ENCODE assay signal across 8 mouse cellular contexts in genomic region chr8:70540013-70540506, GRCm38 (mm10). TPM values are rescaled to one million over a fixed set of nuclear protein-coding genes. Genes with fewer than 3 reads are reported as not detected.
DNase-seq lines count a peak whose midpoint lies in the region; ATAC-seq lines count a peak whose summit lies in the region.

No protein-coding gene starts in this region.

- H3K4me2 ChIP-seq in kidney, embryonic 15.5 days, result peak overlapping the region; percentile 84
- H3K4me2 ChIP-seq in embryonic facial prominence, embryonic 11.5 days (ENCODE audit: low read depth, low read length), result peak overlapping the region; percentile 72
- H3K4me2 ChIP-seq in hindbrain, embryonic 15.5 days, result peak overlapping the region; percentile 91
- peak overlapping the region; percentile 80 for H3K4me2 ChIP-seq in midbrain, embryonic 13.5 days (replicated peaks)

- no peaks in the 10 kb centered on the region for H3K9me3 ChIP-seq in kidney, embryonic 15.5 days (replicated peaks)
- no peaks in the 10 kb centered on the region for H3K9me3 ChIP-seq in embryonic facial prominence, embryonic 11.5 days (replicated peaks; ENCODE audit: control insufficient read depth, low read length)
- H3K9me3 ChIP-seq in hindbrain, embryonic 15.5 days, result no peaks in the 10 kb centered on the region
- H3K9me3 ChIP-seq in midbrain, embryonic 13.5 days, result no peaks in the 10 kb centered on the region

- 13% methylated on average over 4 of the region's 4 CpGs for WGBS in kidney, embryonic 15.5 days
- WGBS in embryonic facial prominence, embryonic 11.5 days, result 11% methylated on average over 4 of the region's 4 CpGs
- 11% methylated on average over 4 of the region's 4 CpGs for WGBS in hindbrain, embryonic 15.5 days
- 12% methylated on average over 4 of the region's 4 CpGs for WGBS in midbrain, embryonic 13.5 days

- H3K4me3 ChIP-seq in kidney, embryonic 15.5 days (replicated peaks), result peak overlapping the region; percentile 65
- peak overlapping the region; percentile 58 for H3K4me3 ChIP-seq in embryonic facial prominence, embryonic 11.5 days (ENCODE audit: low read depth, low read length)
- peak overlapping the region; percentile 78 for H3K4me3 ChIP-seq in hindbrain, embryonic 15.5 days
- H3K4me3 ChIP-seq in midbrain, embryonic 13.5 days (replicated peaks), result peak overlapping the region; percentile 84

- no peak for DNase-seq in kidney, adult 18-20 months
- DNase-seq in embryonic facial prominence, embryonic 11.5 days (ENCODE audit: low spot score), result no peak
- DNase-seq in gastrocnemius, postnatal 10 days, result no peak
- DNase-seq in gastrocnemius, adult 18-20 months (ENCODE audit: low spot score), result no peak
- DNase-seq in gastrocnemius, postnatal 36 days, result no peak

- H3K27me3 ChIP-seq in kidney, embryonic 15.5 days, result no peaks in the 10 kb centered on the region
- H3K27me3 ChIP-seq in embryonic facial prominence, embryonic 11.5 days (ENCODE audit: control insufficient read depth, insufficient read depth, low read length), result no peaks in the 10 kb centered on the region
- H3K27me3 ChIP-seq in hindbrain, embryonic 15.5 days, result no peaks in the 10 kb centered on the region
- no peaks in the 10 kb centered on the region for H3K27me3 ChIP-seq in midbrain, embryonic 13.5 days

- peak overlapping the region; percentile 99 for H3K27ac ChIP-seq in kidney, embryonic 15.5 days
- H3K27ac ChIP-seq in embryonic facial prominence, embryonic 11.5 days (replicated peaks; ENCODE audit: low read depth, low read length), result no peak overlapping the region
- peak overlapping the region; percentile 96 for H3K27ac ChIP-seq in hindbrain, embryonic 15.5 days (replicated peaks)
- H3K27ac ChIP-seq in midbrain, embryonic 13.5 days, result peak overlapping the region; percentile 91

- H3K9ac ChIP-seq in kidney, embryonic 15.5 days, result peak overlapping the region; percentile 70
- peak overlapping the region; percentile 62 for H3K9ac ChIP-seq in embryonic facial prominence, embryonic 11.5 days (replicated peaks; ENCODE audit: low read length)
- peak overlapping the region; percentile 79 for H3K9ac ChIP-seq in hindbrain, embryonic 15.5 days
- H3K9ac ChIP-seq in midbrain, embryonic 13.5 days (replicated peaks), result peak overlapping the region; percentile 88

- H3K4me1 ChIP-seq in kidney, embryonic 15.5 days, result peaks cover 43% of the 10 kb centered on the region
- peaks cover 10% of the 10 kb centered on the region for H3K4me1 ChIP-seq in embryonic facial prominence, embryonic 11.5 days (ENCODE audit: control insufficient read depth, insufficient read depth, low read length)
- H3K4me1 ChIP-seq in hindbrain, embryonic 15.5 days (replicated peaks), result peaks cover 46% of the 10 kb centered on the region
- peaks cover 41% of the 10 kb centered on the region for H3K4me1 ChIP-seq in midbrain, embryonic 13.5 days (replicated peaks)

- intact Hi-C loops in gastrocnemius, postnatal 36 days (cut with DNase I), result no loop called here

- H3K36me3 ChIP-seq in kidney, embryonic 15.5 days, result peaks cover 22% of the 10 kb centered on the region
- H3K36me3 ChIP-seq in embryonic facial prominence, embryonic 11.5 days (replicated peaks; ENCODE audit: control insufficient read depth, insufficient read depth, low read depth, low read length), result peaks cover 6% of the 10 kb centered on the region; the same call in 1 of the 2 replicates
- H3K36me3 ChIP-seq in hindbrain, embryonic 15.5 days, result peaks cover 13% of the 10 kb centered on the region; the same call in 1 of the 2 replicates
- peaks cover 20% of the 10 kb centered on the region for H3K36me3 ChIP-seq in midbrain, embryonic 13.5 days

- no peak for ATAC-seq in kidney, embryonic 15.5 days (replicated peaks; ENCODE audit: low FRiP score)
- ATAC-seq in embryonic facial prominence, embryonic 11.5 days (replicated peaks; ENCODE audit: insufficient number of reproducible peaks, low FRiP score, low TSS enrichment, low read depth), result no peak
- ATAC-seq in hindbrain, embryonic 15.5 days (ENCODE audit: low FRiP score, low read depth), result no peak; the same call in 1 of the 2 replicates
- ATAC-seq in midbrain, embryonic 13.5 days, result no peak

RNA-seq across cellular contexts. Expression of gene Ell, which starts 0.8 kb away (rescaled TPM):
- 20.3 and 23.8 TPM in 2 replicates for polyA plus RNA-seq in kidney, embryonic 15.5 days (2015; fragmentation: Nextera tagmentation; extraction: Ambion mirVana)
- 15.3 and 16.1 TPM in 2 replicates for polyA plus RNA-seq in embryonic facial prominence, embryonic 11.5 days (2014; fragmentation: Nextera tagmentation; extraction: Ambion mirVana)
- polyA plus RNA-seq in hindbrain, embryonic 15.5 days (2015; fragmentation: Nextera tagmentation; extraction: Ambion mirVana), result 15.1 and 20.9 TPM in 2 replicates
- 17.8 and 18.0 TPM in 2 replicates for polyA plus RNA-seq in midbrain, embryonic 13.5 days (2015; fragmentation: Nextera tagmentation; extraction: Ambion mirVana)
- 10 to 100 TPM; 12.7 to 19.8 TPM for total RNA-seq in gastrocnemius, postnatal 10 days (2021)
- 10 to 100 TPM; 12.5 to 21.8 TPM for total RNA-seq in gastrocnemius, adult 18-20 months (2021)
- 10 to 100 TPM in 1 of 2 experiments, 1 to 10 TPM in 1; 9.6 to 10.5 TPM for total RNA-seq in gastrocnemius, postnatal 36 days (2021)

RNA-seq across cellular contexts. Expression of gene Kxd1, which starts 12.3 kb away (rescaled TPM):
- 58.5 and 64.5 TPM in 2 replicates for polyA plus RNA-seq in kidney, embryonic 15.5 days (2015; fragmentation: Nextera tagmentation; extraction: Ambion mirVana)
- 47.4 and 49.9 TPM in 2 replicates for polyA plus RNA-seq in embryonic facial prominence, embryonic 11.5 days (2014; fragmentation: Nextera tagmentation; extraction: Ambion mirVana)
- 48.5 and 49.0 TPM in 2 replicates for polyA plus RNA-seq in hindbrain, embryonic 15.5 days (2015; fragmentation: Nextera tagmentation; extraction: Ambion mirVana)
- 44.5 and 48.1 TPM in 2 replicates for polyA plus RNA-seq in midbrain, embryonic 13.5 days (2015; fragmentation: Nextera tagmentation; extraction: Ambion mirVana)
- 10 to 100 TPM; 57.8 to 61.0 TPM for total RNA-seq in gastrocnemius, postnatal 10 days (2021)
- 10 to 100 TPM; 76.3 to 80.6 TPM for total RNA-seq in gastrocnemius, adult 18-20 months (2021)
- 10 to 100 TPM; 67.7 to 74.7 TPM for total RNA-seq in gastrocnemius, postnatal 36 days (2021)

RNA-seq across cellular contexts. Expression of gene Fkbp8, which starts 12.5 kb away (rescaled TPM):
- polyA plus RNA-seq in kidney, embryonic 15.5 days (2015; fragmentation: Nextera tagmentation; extraction: Ambion mirVana), result 295 and 322 TPM in 2 replicates
- 175 and 196 TPM in 2 replicates for polyA plus RNA-seq in embryonic facial prominence, embryonic 11.5 days (2014; fragmentation: Nextera tagmentation; extraction: Ambion mirVana)
- polyA plus RNA-seq in hindbrain, embryonic 15.5 days (2015; fragmentation: Nextera tagmentation; extraction: Ambion mirVana), result 393 and 420 TPM in 2 replicates
- 370 and 392 TPM in 2 replicates for polyA plus RNA-seq in midbrain, embryonic 13.5 days (2015; fragmentation: Nextera tagmentation; extraction: Ambion mirVana)
- 100 to 1,000 TPM; 135 to 145 TPM for total RNA-seq in gastrocnemius, postnatal 10 days (2021)
- 100 to 1,000 TPM; 103 to 105 TPM for total RNA-seq in gastrocnemius, adult 18-20 months (2021)
- 100 to 1,000 TPM in 1 of 2 experiments, 10 to 100 TPM in 1; 99.3 to 107 TPM for total RNA-seq in gastrocnemius, postnatal 36 days (2021)

RNA-seq across cellular contexts. Expression of gene Uba52, which starts 29.5 kb away (rescaled TPM):
- 954 and 1,022 TPM in 2 replicates for polyA plus RNA-seq in kidney, embryonic 15.5 days (2015; fragmentation: Nextera tagmentation; extraction: Ambion mirVana)
- polyA plus RNA-seq in embryonic facial prominence, embryonic 11.5 days (2014; fragmentation: Nextera tagmentation; extraction: Ambion mirVana), result 783 and 884 TPM in 2 replicates
- polyA plus RNA-seq in hindbrain, embryonic 15.5 days (2015; fragmentation: Nextera tagmentation; extraction: Ambion mirVana), result 652 and 684 TPM in 2 replicates
- 680 and 755 TPM in 2 replicates for polyA plus RNA-seq in midbrain, embryonic 13.5 days (2015; fragmentation: Nextera tagmentation; extraction: Ambion mirVana)
- total RNA-seq in gastrocnemius, postnatal 10 days (2021), result 1,000 to 10,000 TPM; 1,232 to 1,261 TPM
- 100 to 1,000 TPM; 841 to 913 TPM for total RNA-seq in gastrocnemius, adult 18-20 months (2021)
- total RNA-seq in gastrocnemius, postnatal 36 days (2021), result 100 to 1,000 TPM; 787 to 802 TPM

RNA-seq across cellular contexts. Expression of gene Rex1bd, which starts 33.5 kb away (rescaled TPM):
- 128 and 133 TPM in 2 replicates for polyA plus RNA-seq in kidney, embryonic 15.5 days (2015; fragmentation: Nextera tagmentation; extraction: Ambion mirVana)
- 126 and 140 TPM in 2 replicates for polyA plus RNA-seq in embryonic facial prominence, embryonic 11.5 days (2014; fragmentation: Nextera tagmentation; extraction: Ambion mirVana)
- polyA plus RNA-seq in hindbrain, embryonic 15.5 days (2015; fragmentation: Nextera tagmentation; extraction: Ambion mirVana), result 161 and 177 TPM in 2 replicates
- polyA plus RNA-seq in midbrain, embryonic 13.5 days (2015; fragmentation: Nextera tagmentation; extraction: Ambion mirVana), result 152 and 155 TPM in 2 replicates
- 100 to 1,000 TPM; 120 to 129 TPM for total RNA-seq in gastrocnemius, postnatal 10 days (2021)
- total RNA-seq in gastrocnemius, adult 18-20 months (2021), result 100 to 1,000 TPM; 170 TPM
- total RNA-seq in gastrocnemius, postnatal 36 days (2021), result 100 to 1,000 TPM; 126 to 128 TPM
